Mouse (Mus musculus) lung, postnatal 25 days (tissue): ENCODE measurements around the gene Clhc1.
"Not testable (repeated sequence)": the region's sequence is repeated elsewhere in the genome, so short reads cannot be mapped to it uniquely, and the experiment has no call there.

Source experiments
- DNase-seq: peaks from one replicate; pipeline ENCODE4 v3.0.0; 2022; ENCODE audit warnings: low spot score

The Clhc1 gene

GRCm38 (mm10) chr11:29547752-29548503, at the start of gene Clhc1, which contains the start of gene Rps27a:
Clhc1 (plus strand) TSS chr11:29547950.
Rps27a (minus strand) TSS chr11:29548109.
- peak; percentile 93 for DNase-seq

- DNase-seq, result no peak
Observed at GRCm38 (mm10) chr11:29503948-29504893, 43.5 kb upstream of the Clhc1 start.

GRCm38 (mm10) chr11:29504899-29505625, 42.7 kb upstream of the Clhc1 start:
- DNase-seq, result no peak

GRCm38 (mm10) chr11:29509421-29509820, 38.3 kb upstream of the Clhc1 start:
- DNase-seq, result no peak

- no peak for DNase-seq
Observed at GRCm38 (mm10) chr11:29512818-29513535, 34.8 kb upstream of the Clhc1 start.

GRCm38 (mm10) chr11:29514325-29514681, 33.4 kb upstream of the Clhc1 start:
- DNase-seq, result no peak

GRCm38 (mm10) chr11:29514682-29515412, 32.9 kb upstream of the Clhc1 start, which contains the start of gene Prorsd1:
Prorsd1 (minus strand) TSS chr11:29515033.
- peak; percentile 94 for DNase-seq

GRCm38 (mm10) chr11:29525988-29526794, 21.6 kb upstream of the Clhc1 start, which contains the start of gene Mtif2:
Mtif2 (plus strand) TSS chr11:29526408.
- peak; percentile 67 for DNase-seq

- DNase-seq, result no peak
Observed at GRCm38 (mm10) chr11:29538201-29538600, 9.5 kb upstream of the Clhc1 start.

- no peak for DNase-seq
Observed at GRCm38 (mm10) chr11:29544225-29544945, 3.4 kb upstream of the Clhc1 start.

GRCm38 (mm10) chr11:29545150-29545752, 2.5 kb upstream of the Clhc1 start:
- not testable (repeated sequence) for DNase-seq

- DNase-seq, result not testable (repeated sequence)
Observed at GRCm38 (mm10) chr11:29546297-29546696, 1.5 kb upstream of the Clhc1 start.

GRCm38 (mm10) chr11:29546762-29547161, 988 bp upstream of the Clhc1 start:
- DNase-seq, result no peak

- DNase-seq, result no peak
Observed at GRCm38 (mm10) chr11:29547249-29547751, 450 bp upstream of the Clhc1 start.

GRCm38 (mm10) chr11:29548504-29549424, 1.0 kb downstream of the Clhc1 start:
- DNase-seq, result no peak

GRCm38 (mm10) chr11:29549425-29549778, 1.7 kb downstream of the Clhc1 start:
- no peak for DNase-seq

- DNase-seq, result no peak
Observed at GRCm38 (mm10) chr11:29560452-29560851, 12.7 kb downstream of the Clhc1 start.
